Mouse (Mus musculus) left cerebral cortex, postnatal 10 days (tissue): ENCODE results near the gene Tead4. TPM values are rescaled to one million over a fixed set of nuclear protein-coding genes. Genes with fewer than 3 reads are reported as not detected.

Experiments used
- DNase-seq, 2 experiments: peaks; one replicate each; pipeline ENCODE4 v3.0.0; 2021 to 2022; ENCODE audit warnings: low spot score in 2 of 2, mixed read lengths in 1 of 2; ENCODE audit errors: extremely low spot score in 1 of 2
- intact Hi-C: fragments of 180-260 bp; cut with DNase I; formaldehyde crosslinking; loops from one replicate; pipeline ENCODE4 v1.15.1; 2025
- total RNA-seq, 2 experiments: library from RNA; stranded (reverse); gene quantifications; 2 replicates each; pipeline ENCODE4 v1.2.3; 2021

The Tead4 gene
- total RNA-seq, 2 experiments from 2014 or later = 0.85 to 1.1 TPM

- intact Hi-C loops = no loop called here
- DNase-seq = no peak
Observed at GRCm38 (mm10) chr6:128203557-128203956, 97.1 kb downstream of the Tead4 start.

GRCm38 (mm10) chr6:128200847-128201640 is 99.6 kb downstream of the Tead4 start:
- peak; percentile 53 to 81 for DNase-seq
- intact Hi-C loops = no loop called here

GRCm38 (mm10) chr6:128200116-128200846 is 100.3 kb downstream of the Tead4 start:
- peak; percentile 96 to 99 for DNase-seq
- intact Hi-C loops = no loop called here

GRCm38 (mm10) chr6:128183521-128183920 is 117.1 kb downstream of the Tead4 start:
- DNase-seq = peak in 1 of 2 experiments; percentile 25
- intact Hi-C loops = no loop called here

GRCm38 (mm10) chr6:128181176-128181575 is 119.4 kb downstream of the Tead4 start:
- no peak for DNase-seq
- intact Hi-C loops = no loop called here

GRCm38 (mm10) chr6:128179651-128180050 is 121.0 kb downstream of the Tead4 start:
- intact Hi-C loops = no loop called here
- no peak for DNase-seq

GRCm38 (mm10) chr6:128179247-128179646 is 121.4 kb downstream of the Tead4 start:
- no peak for DNase-seq
- intact Hi-C loops = no loop called here

GRCm38 (mm10) chr6:128178681-128179080 is 121.9 kb downstream of the Tead4 start:
- DNase-seq = no peak

More at GRCm38 (mm10) chr6:128178681-128179080, 121.9 kb downstream of the Tead4 start:
- intact Hi-C loops = no loop called here

Other genes starting within 250 kb of the Tead4 start
- 10 to 100 TPM; 84.7 to 89.1 TPM for gene Tspan9, start 157.2 kb downstream of the Tead4 start, total RNA-seq
- gene Tulp3, start 55.0 kb upstream of the Tead4 start, total RNA-seq = 10 to 100 TPM; 16.9 to 17.6 TPM
- gene Rhno1, start 62.1 kb upstream of the Tead4 start, total RNA-seq = 10 to 100 TPM; 19.8 to 21.5 TPM
- gene Foxm1, start 62.1 kb upstream of the Tead4 start, total RNA-seq = 1 to 10 TPM; 4.5 to 4.8 TPM
- not detected for gene Tex52, start 74.6 kb upstream of the Tead4 start, total RNA-seq
- not detected for gene Gm44596, start 74.7 kb upstream of the Tead4 start, total RNA-seq
- gene Nrip2, start 98.5 kb upstream of the Tead4 start, total RNA-seq = 1 to 10 TPM; 5.3 to 5.8 TPM
- 10 to 100 TPM; 21.6 to 30.8 TPM for gene Itfg2, start 124.1 kb upstream of the Tead4 start, total RNA-seq
- 100 to 1,000 TPM; 130 to 131 TPM for gene Fkbp4, start 137.9 kb upstream of the Tead4 start, total RNA-seq
- under 1 TPM; 0.15 to 0.73 TPM for gene Pzp, start 225.9 kb upstream of the Tead4 start, total RNA-seq